Mouse (Mus musculus): Measurements from ENCODE around the gene Gsdma3.
"Not testable (repeated sequence)": the region's sequence is repeated elsewhere in the genome, so short reads cannot be mapped to it uniquely, and the experiment has no call there.

DNA sequence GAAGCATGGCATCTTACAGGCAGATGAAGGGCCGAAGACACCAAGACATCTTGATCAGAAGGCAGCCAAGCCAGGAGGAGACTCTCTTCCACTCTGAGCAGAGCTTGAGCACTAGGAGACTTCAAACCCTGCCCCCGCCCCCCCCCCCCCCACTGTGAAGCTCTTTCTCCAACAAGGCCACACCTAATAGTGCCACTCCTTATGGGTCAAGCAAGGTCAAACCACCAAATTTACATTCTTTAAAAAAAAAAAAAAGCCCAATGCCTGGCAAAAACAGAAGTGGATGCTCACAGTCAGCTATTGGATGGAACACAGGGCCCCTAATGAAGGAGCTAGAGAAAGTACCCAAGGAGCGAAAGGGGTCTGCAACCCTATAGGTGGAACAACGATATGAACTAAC, 54.4 kb downstream of the Gsdma3 start:
- not testable (repeated sequence) for TF ChIP-seq GATA1 (IDR thresholded peaks at IDR 0.05; ENCODE audit: borderline replicate concordance, low read length); FLI1 (IDR thresholded peaks at IDR 0.05; ENCODE audit: low read length)

Measured in megakaryocyte, embryonic 14.5 days (primary cell).